Mouse (Mus musculus): ENCODE results near the gene Draxin.
"Not testable (repeated sequence)": the region's sequence is repeated elsewhere in the genome, so short reads cannot be mapped to it uniquely, and the experiment has no call there.

GRCm38 (mm10) chr4:148176603-148177002 is 46.1 kb upstream of the Draxin start:
- not testable (repeated sequence) for TF ChIP-seq CTCF (IDR thresholded peaks at IDR 0.05); POLR2A (IDR thresholded peaks at IDR 0.05; ENCODE audit: insufficient read depth, low read depth, low read length)
